Mouse (Mus musculus) kidney, adult 18-20 months (tissue): ENCODE measurements around the gene Cyp2j8.
"Not testable (repeated sequence)": the region's sequence is repeated elsewhere in the genome, so short reads cannot be mapped to it uniquely, and the experiment has no call there.

Source experiments
- DNase-seq: peaks from one replicate; pipeline ENCODE4 v3.0.0; 2021

Cyp2j8 gene

DNA sequence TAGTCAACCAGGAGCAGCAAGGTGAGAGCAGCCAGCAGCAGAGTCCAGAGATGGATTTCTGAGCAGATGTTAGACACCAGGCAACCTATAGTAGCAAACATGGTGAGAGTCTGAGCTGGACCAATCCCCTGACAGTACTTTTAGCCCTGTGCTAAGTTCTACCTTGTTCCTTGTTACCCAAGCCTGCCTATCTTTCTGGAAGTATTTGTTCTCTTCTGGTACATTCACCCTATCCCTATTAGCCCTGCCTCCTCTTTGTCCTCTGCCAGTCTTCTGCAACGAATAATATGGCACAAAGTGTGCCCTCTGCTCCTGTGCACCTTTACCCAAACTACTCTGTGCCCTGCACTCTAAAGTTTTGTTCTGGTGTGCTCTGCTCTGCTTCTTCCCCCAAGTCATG lies at the start of gene Cyp2j8:
Cyp2j8 (minus strand) TSS at position 101 of the 400 bp plus-strand sequence.
- DNase-seq, result no peak

DNA sequence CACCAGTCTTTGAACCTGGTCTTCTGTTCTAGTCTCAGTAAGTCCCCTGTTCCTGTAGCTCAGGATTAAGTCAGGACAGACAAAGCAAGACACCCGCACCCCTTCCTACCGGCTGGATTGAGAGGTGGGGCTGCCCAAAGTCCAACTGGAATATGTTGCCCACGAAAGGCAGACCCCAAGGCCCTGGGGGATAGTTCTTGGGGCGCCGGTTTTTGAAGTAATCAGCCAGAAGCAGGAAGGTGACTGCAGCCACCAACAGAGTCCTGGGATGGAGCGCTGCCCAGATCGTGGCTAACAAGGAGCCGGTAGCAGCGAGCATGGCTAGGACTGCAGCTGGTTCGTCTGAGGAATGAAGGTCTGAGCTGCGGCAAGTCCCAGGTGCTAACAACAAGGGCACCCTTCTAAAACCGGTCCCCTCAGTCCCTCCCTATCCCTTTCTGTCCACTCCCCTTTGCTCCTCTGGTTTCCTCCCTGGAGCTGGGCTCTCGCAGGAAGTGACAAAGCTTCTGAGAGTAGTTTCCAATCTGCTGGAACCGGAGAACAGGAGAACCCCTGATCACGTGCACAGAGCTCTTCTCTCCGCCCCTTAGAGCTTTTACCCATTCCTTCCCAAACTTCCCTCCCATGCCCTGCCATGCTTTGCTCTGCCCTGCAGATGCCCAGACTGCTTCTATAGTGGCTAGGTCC lies 46.1 kb upstream of the Cyp2j8 start, which contains the start of gene Cyp2j6:
Cyp2j6 (minus strand) TSS at position 529 of the 687 bp plus-strand sequence.
- peak; percentile 47 for DNase-seq

DNA sequence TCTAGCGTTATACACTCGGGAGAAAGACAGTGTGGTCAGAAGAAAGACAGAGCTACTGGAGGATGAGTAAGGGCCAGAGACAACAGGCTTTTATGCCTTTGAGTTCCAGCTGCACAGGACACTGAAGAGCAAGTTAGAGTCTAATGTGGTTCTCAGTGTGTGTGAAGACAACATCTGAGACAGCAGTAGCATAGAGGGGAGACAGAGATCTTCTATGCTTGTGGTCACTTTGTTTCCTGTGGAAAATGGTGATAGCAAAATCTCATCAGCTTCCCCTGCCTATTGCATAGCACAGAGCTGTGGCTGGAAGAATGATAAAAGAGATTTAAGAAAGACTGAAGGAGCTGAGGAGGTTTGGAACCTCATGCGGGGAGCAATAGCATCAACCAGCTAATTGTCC lies 44.4 kb upstream of the Cyp2j8 start:
- DNase-seq, result no peak

DNA sequence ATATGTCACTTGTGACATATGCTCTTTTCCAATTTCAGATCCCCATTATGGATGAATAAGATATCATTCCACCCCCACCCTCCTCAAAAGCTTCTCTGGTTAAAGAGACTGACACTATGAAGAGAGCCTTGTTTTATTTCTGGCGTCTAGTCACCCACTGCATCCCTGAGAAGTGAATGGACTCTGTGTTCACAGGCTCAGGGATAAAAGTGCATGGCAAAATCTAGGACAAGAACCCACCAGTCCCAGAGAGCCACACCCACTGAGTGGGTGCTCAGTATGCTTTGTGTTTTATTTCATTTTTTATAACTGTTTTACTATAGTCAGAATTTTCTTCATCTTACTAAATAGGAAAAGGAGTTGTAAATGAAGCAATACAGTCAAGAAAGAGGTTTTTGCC lies 38.8 kb upstream of the Cyp2j8 start:
- DNase-seq, result no peak

DNA sequence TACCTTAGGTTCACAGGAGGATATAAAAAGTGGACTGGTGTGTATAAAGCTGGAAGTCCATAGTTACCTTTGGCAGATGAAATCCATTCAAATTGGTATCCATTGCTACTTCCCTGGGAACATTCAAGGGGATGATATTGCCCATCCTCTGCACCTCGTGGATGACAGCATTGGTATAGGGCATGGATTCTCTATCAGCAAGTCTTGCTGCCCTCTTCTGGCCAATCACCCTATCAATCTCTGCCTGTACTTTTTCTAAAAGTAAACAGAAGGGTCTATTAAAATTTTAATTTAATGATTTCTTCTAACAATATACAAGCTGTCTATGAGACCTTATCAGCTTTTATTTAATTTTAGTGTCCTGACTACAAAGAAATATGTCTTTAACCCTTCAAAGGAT lies 18.6 kb upstream of the Cyp2j8 start:
- peak; percentile 18 for DNase-seq

DNA sequence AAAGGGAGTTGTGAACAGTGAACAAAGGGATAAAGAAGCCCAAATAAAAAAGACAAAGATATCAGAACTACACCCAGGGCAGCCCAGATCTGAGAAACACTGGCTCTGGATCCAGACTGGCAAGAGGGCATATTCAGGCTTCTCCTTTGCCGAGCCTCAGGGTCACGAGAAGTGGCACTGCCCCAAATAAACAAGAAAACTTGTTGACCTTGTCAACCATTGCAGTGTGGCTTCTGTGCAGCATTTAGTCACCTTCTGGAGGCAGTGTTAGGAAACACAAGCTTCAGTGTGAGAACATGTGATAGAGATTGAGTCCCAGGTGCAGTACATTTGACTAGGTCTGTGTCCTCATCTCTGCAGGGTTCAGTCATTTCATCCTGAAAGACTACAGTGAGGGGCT lies 15.1 kb upstream of the Cyp2j8 start:
- DNase-seq, result no peak

DNA sequence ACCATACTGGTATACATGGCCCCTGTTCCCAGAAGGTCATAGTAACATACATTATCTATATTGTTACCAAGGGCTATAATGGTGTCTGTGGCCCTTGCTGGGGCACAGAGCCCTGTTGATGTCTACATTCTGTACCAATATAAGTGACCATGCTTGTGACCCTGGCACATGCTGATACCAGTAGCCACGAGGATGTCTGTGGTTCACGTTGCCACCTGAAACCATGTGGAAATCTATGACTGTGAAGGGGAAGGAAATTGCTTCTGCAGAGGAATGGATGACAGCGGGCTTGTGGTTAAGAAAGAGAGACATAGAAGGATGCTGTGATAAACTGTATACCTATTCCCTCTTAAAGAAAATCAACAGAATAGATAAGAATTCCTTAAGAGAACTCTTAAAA lies 2.9 kb upstream of the Cyp2j8 start:
- no peak for DNase-seq

DNA sequence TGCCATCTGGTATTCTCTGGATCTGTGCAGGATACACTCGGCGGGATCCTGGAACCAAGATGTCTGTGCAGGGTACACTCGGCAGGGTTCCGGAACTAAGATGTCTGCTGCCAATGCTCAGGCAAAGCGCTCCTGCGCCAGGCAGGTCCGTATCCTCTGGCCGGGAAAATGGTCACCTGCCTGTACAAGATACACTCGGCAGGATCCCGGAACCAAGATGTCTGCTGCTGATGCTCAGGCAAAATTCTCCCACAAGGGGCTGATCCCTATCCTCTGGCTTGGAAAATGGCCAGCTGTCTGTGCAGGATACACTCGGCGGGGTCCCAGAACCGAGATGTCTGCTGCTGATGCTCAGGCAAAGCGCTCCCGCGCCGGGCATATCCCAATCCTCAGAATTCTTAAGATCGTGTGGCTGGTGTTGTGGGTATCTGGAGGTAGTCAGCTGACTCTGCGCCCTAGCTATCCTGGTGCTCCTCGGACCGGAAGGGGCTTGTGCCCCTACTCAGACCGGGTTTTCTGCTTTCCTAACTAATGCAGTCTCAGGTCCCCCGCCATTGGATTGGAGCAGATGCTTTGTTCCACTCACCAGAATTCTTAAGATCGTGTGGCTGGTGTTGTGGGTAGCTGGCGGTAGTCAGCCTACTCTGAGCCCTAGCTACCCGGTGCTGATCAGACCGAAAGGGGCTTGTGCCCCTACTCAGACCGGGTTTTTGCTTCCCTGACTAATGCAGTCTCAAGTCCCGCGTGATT lies 43.7 kb downstream of the Cyp2j8 start:
- not testable (repeated sequence) for DNase-seq
